Mouse (Mus musculus) liver, embryonic 14.5 days (tissue): ENCODE measurements at regions not wholly inside any gene's neighbourhood (a gene's known extent, or its start where the extent isn't known, plus 50 kb on each side); places are given as distances from the start of the nearest gene placed in this dataset.

Experiments used
- ATAC-seq: fragments of 200-750 bp; cut with Nextera tagmentation; 2 replicates; pipeline ENCODE4 v1.8.0; 2017; ENCODE audit warnings: moderate number of reproducible peaks, mild to moderate bottlenecking, moderate library complexity; ENCODE audit not compliant: insufficient read depth
- DNase-seq, 3 experiments: peaks; one replicate each; pipeline ENCODE4 v3.0.0-alpha.2; 2012 to 2013; ENCODE audit warnings: low read depth in 3 of 3, low spot score in 3 of 3
- H3K27ac ChIP-seq: fragments of 300-500 bp; sonication (generic); 2 replicates; pipeline ENCODE4 v1.5.1; 2014; ENCODE audit warnings: moderate library complexity, mild to moderate bottlenecking, control low read depth, inconsistent platforms
- H3K27me3 ChIP-seq: fragments of 300-500 bp; sonication (generic); 2 replicates; pipeline ENCODE4 v1.6.1; 2014; ENCODE audit warnings: mild to moderate bottlenecking, low read length, moderate library complexity; ENCODE audit not compliant: control insufficient read depth, insufficient read depth
- H3K36me3 ChIP-seq: fragments of 300-500 bp; sonication (generic); replicated peaks from 2 replicates; pipeline ENCODE4 v1.6.1; 2014; ENCODE audit warnings: low read depth; ENCODE audit not compliant: control insufficient read depth, insufficient read depth
- H3K4me1 ChIP-seq, 2 experiments: fragments of 200-500 bp in 1 of 2; fragments of 300-500 bp in 1 of 2; sonication (generic) in 1 of 2; replicated peaks; 2 replicates each; pipeline ENCODE4 v1.6.1; 2012 to 2014; ENCODE audit warnings: antibody characterized with exemption in 1 of 2, inconsistent platforms in 1 of 2, low read length in 1 of 2; ENCODE audit not compliant: control insufficient read depth in 2 of 2, insufficient read depth in 2 of 2
- H3K4me2 ChIP-seq: fragments of 300-500 bp; sonication (generic); 2 replicates; pipeline ENCODE4 v1.6.1; 2014; ENCODE audit warnings: low read depth, mild to moderate bottlenecking, control low read depth, moderate library complexity
- H3K4me3 ChIP-seq, 2 experiments: fragments of 200-500 bp in 1 of 2; fragments of 300-500 bp in 1 of 2; sonication (generic) in 1 of 2; 2 replicates each; pipeline ENCODE4 v1.5.1; 2012 to 2014; ENCODE audit warnings: low read depth in 2 of 2, low read length in 2 of 2, mild to moderate bottlenecking in 2 of 2, control low read depth in 1 of 2, inconsistent platforms in 1 of 2, moderate library complexity in 1 of 2; ENCODE audit not compliant: insufficient read depth in 1 of 2
- H3K9ac ChIP-seq: fragments of 300-500 bp; sonication (generic); replicated peaks from 2 replicates; pipeline ENCODE4 v1.6.1; 2014; ENCODE audit warnings: mild to moderate bottlenecking, control low read depth, moderate library complexity
- H3K9me3 ChIP-seq: fragments of 300-500 bp; sonication (generic); 2 replicates; pipeline ENCODE4 v1.6.1; 2016; ENCODE audit warnings: low read length, mixed read lengths; ENCODE audit not compliant: control insufficient read depth
- CTCF ChIP-seq: IDR thresholded peaks from 2 replicates; pipeline ENCODE4 v1.5.1; 2016; ENCODE audit warnings: antibody characterized with exemption, low read depth, control low read depth
- EP300 ChIP-seq: IDR thresholded peaks from 2 replicates; pipeline ENCODE4 v1.6.1; 2016; ENCODE audit warnings: antibody characterized with exemption, low read depth
- WGBS: fragments of 180-500 bp; shearing (Covaris S2); extraction: QIAGEN DNeasy Blood & Tissue Kit; methylation state at CpG from one replicate; pipeline ENCODE4 v1.1.7; 2014; ENCODE audit not compliant: insufficient replicate concordance; 5-methylcytosine and 5-hydroxymethylcytosine counted together

DNA sequence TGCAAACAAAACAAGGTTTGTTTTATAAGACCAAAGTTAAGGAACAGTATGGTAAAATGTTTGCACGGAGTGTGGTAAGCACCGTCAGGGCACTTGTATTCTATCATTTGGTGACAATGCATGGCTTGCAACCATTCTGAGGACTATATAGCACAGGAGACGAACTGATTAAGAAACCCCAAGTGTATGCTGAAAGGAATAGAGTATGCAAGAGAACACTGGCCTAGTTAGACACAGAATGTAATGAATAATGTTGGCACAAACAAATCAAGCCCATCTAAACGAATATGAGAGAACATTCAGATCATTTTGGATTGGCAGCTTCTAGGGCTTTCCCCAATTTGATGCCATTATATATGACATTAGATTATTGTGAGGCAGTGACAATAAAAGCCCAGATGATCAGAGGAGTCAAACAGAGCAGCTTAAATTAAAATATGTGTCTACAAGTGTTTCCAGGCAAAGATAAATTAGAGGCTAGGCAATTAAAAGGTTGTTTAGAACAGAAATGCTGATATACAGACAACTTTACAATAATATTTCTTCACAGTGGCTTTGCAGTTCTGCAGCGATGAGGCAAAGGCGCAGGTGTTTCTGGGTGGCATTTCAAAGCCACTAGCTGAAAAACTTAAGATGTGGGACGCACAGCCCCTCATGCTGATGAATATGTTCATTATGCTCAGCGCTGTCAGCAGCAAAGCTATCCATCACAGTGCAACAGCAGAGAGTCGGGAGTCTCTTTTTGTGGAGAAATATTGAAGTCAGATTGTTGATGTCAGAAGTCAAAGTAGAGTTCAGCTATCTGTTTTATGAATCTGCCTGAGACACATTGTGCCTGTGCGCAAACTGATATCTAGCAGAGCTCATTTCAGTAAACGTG lies 456.9 kb downstream of the Prkd1 start:
- no peaks in the 10 kb centered on the region for H3K36me3 ChIP-seq
- H3K4me2 ChIP-seq, result no peak overlapping the region
- no peak overlapping the region for H3K9ac ChIP-seq
- ATAC-seq (no peak), DNase-seq (no peak)
- H3K4me3 ChIP-seq, result no peak overlapping the region
- no peaks in the 10 kb centered on the region for H3K9me3 ChIP-seq
- 57% methylated on average over 11 of the region's 11 CpGs for WGBS
- no peaks in the 10 kb centered on the region for H3K27me3 ChIP-seq
- H3K27ac ChIP-seq, result no peak overlapping the region
- no peak for TF ChIP-seq CTCF
- no peak for TF ChIP-seq EP300
- no peaks in the 10 kb centered on the region for H3K4me1 ChIP-seq

DNA sequence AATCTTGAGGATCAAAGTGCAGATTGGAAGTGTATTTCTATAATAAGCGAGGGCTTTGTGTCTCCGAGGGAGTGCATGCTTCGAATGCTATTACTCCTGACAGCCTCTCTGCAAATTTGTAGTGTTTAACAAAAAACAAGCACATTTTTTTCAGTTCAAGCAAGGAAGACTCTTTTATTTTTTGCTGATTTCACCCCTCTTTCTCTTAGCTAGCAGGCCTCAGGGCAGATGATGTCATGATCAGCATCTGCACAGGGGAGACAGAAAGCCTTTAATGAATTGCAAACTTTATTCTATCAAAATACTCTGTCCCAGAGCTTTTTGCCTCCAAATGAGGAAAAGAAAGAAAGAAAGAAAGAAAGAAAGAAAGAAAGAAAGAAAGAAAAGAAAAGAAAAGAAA lies 455.4 kb downstream of the Prkd1 start:
- Histone ChIP-seq H3K27ac (no peak overlapping the region), H3K27me3 (no peaks in the 10 kb centered on the region), H3K9ac (no peak overlapping the region), H3K4me3 (no peak overlapping the region), H3K4me2 (no peak overlapping the region), H3K4me1 (no peaks in the 10 kb centered on the region), H3K36me3 (no peaks in the 10 kb centered on the region), H3K9me3 (no peaks in the 10 kb centered on the region)
- no peak for ATAC-seq
- TF ChIP-seq EP300 (no peak), CTCF (no peak)
- 78% methylated on average over 3 of the region's 3 CpGs for WGBS
- no peak for DNase-seq

DNA sequence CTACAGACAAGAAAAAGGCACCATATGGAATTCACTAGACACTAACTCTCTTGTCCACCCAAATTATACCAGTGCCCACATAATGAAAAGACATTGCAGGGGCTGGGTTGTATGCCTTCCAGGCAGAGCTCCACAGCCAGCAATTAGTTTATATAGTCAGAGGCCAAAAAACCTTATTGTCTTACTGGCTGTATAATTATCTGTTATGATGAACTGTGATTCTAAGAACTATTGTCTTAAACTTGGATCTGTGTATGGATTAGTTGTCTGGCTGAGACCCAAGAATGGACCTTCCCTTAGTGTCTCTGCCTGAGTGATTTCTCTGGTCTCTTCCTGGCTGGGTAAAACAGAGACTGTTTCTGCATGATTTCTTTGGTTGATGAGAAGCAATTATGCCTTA lies 454.2 kb downstream of the Prkd1 start:
- ATAC-seq (no peak), DNase-seq (no peak)
- Histone ChIP-seq H3K9ac (no peak overlapping the region), H3K9me3 (no peaks in the 10 kb centered on the region), H3K4me2 (no peak overlapping the region), H3K4me3 (no peak overlapping the region), H3K36me3 (no peaks in the 10 kb centered on the region), H3K4me1 (no peaks in the 10 kb centered on the region), H3K27ac (no peak overlapping the region), H3K27me3 (no peaks in the 10 kb centered on the region)
- TF ChIP-seq EP300 (no peak), CTCF (no peak)

DNA sequence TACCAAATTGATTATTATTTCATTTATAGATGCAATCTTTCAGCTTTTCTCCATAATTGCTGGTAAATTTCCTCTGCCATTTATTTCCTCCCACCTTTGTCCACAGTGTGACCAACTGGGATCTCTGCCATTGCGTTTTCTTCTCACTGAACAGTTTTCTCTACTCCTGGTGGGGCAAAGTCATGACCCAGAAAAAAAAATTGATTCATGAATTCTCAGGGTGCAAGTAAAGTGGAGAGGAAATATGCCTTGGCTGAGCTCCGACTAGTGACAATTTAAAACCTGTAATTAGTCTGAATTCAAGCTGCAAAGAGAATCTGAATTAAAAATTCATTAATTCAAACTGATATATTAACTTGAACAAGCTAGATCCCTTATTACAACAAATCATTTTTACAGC lies 452.6 kb downstream of the Prkd1 start:
- WGBS, result 45% methylated on average over 2 of the region's 2 CpGs

DNA sequence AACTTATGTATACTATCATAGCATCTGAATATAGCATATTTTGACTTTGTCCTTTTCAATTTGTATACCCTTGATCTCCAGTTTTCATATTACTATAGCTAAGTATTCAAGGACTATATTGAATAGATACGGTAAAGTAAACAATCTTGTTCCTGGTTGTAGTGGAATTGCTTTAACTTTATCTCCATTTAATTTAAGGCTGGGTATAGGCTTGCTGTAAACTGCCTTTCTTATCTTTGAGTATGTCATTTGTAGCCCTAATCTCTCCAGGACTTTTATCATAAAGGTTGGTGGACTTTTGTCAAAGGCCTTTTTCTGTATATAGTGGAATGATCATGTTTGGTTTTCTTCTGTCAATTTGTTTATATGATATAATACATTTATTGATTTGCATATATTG lies 407.8 kb downstream of the Prkd1 start:
- WGBS, result 69% methylated on average over 1 of the region's 1 CpGs
- ATAC-seq, result no peak
- TF ChIP-seq EP300, result no peak
- no peak for TF ChIP-seq CTCF

More for the DNA sequence above, 452.6 kb downstream of the Prkd1 start:
- Histone ChIP-seq H3K4me2 (no peak overlapping the region), H3K9me3 (no peaks in the 10 kb centered on the region), H3K9ac (no peak overlapping the region), H3K4me1 (no peaks in the 10 kb centered on the region), H3K4me3 (no peak overlapping the region), H3K36me3 (no peaks in the 10 kb centered on the region), H3K27me3 (no peaks in the 10 kb centered on the region), H3K27ac (no peak overlapping the region)
- no peak for DNase-seq
- no peak for ATAC-seq
- TF ChIP-seq EP300 (no peak), CTCF (no peak)

More for the DNA sequence above, 407.8 kb downstream of the Prkd1 start:
- Histone ChIP-seq H3K9me3 (no peaks in the 10 kb centered on the region), H3K4me1 (no peaks in the 10 kb centered on the region), H3K9ac (no peak overlapping the region), H3K27ac (no peak overlapping the region), H3K4me2 (no peak overlapping the region), H3K27me3 (no peaks in the 10 kb centered on the region), H3K4me3 (no peak overlapping the region), H3K36me3 (no peaks in the 10 kb centered on the region)
- no peak for DNase-seq
